ENCODE assay signal across 34 mouse cellular contexts in the genomic region with DNA sequence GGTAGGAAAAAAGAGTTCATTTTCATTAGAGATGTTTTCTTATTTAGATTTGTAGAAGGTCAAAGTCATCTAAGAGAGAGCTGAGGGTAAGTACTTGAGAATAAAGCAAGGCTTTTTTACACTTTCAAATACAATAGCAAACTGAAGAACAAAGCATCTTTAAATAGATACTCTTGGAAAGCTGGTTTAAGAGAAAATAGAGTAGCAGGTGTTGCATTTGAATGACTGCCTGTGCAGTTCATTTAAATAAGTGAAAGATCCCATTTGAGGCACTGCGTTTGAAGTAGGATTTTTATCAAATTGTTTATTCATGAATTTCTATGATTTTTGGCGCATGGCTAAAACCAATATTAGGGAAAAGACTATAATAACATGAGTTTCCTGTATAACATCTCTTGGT. TPM values are rescaled to one million over a fixed set of nuclear protein-coding genes. Genes with fewer than 3 reads are reported as not detected.
"Had no signal": no experiment of that assay in that cellular context is flagged by ENCODE, and none has a peak within 500 bp of the region (broad histone marks: within the 10 kb centered on the region; RNA-seq: fewer than 3 reads in every experiment).

No protein-coding gene starts in this region.

- H3K27me3 ChIP-seq: limb, embryonic 12.5 days; limb, embryonic 13.5 days; limb, embryonic 15.5 days; liver, embryonic 12.5 days; liver, embryonic 13.5 days; liver, embryonic 15.5 days; lung, embryonic 15.5 days; megakaryocyte, embryonic 14.5 days; midbrain, embryonic 12.5 days; midbrain, embryonic 13.5 days; midbrain, embryonic 15.5 days; neural tube, embryonic 12.5 days; neural tube, embryonic 13.5 days had no signal

- DNase-seq: left cerebral cortex, postnatal 4 days; liver; liver, embryonic 13.5 days; liver, postnatal 0 days; lung, adult 18-20 months; lung, adult 2 months; lung, embryonic 14.5 days; lung, postnatal 10 days; lung, postnatal 14 days; lung, postnatal 36 days; lung, postnatal 4 days; midbrain, embryonic 14.5 days had no signal

- H3K9ac ChIP-seq: limb, embryonic 12.5 days; limb, embryonic 13.5 days; limb, embryonic 15.5 days; liver, embryonic 12.5 days; liver, embryonic 13.5 days; liver, embryonic 14.5 days; liver, embryonic 15.5 days; liver, postnatal 0 days; lung, embryonic 14.5 days; lung, embryonic 15.5 days; midbrain, embryonic 12.5 days; midbrain, embryonic 13.5 days; midbrain, embryonic 15.5 days; neural tube, embryonic 12.5 days; neural tube, embryonic 13.5 days had no signal

- H3K4me3 ChIP-seq: limb, embryonic 10.5 days; limb, embryonic 12.5 days; limb, embryonic 13.5 days; limb, embryonic 15.5 days; liver, embryonic 12.5 days; liver, embryonic 13.5 days; liver, embryonic 15.5 days; lung, embryonic 15.5 days; megakaryocyte, embryonic 14.5 days; midbrain, embryonic 10.5 days; midbrain, embryonic 12.5 days; midbrain, embryonic 13.5 days; midbrain, embryonic 15.5 days; myocyte; neural tube, embryonic 12.5 days; neural tube, embryonic 13.5 days had no signal

- H3K27ac ChIP-seq: limb, embryonic 10.5 days; limb, embryonic 12.5 days; limb, embryonic 13.5 days; limb, embryonic 15.5 days; liver, embryonic 12.5 days; liver, embryonic 13.5 days; liver, embryonic 14.5 days; liver, embryonic 15.5 days; lung, embryonic 15.5 days; macrophage; midbrain, embryonic 13.5 days; midbrain, embryonic 15.5 days; neural tube, embryonic 12.5 days; neural tube, embryonic 13.5 days had no signal

- H3K36me3 ChIP-seq: limb, embryonic 10.5 days; limb, embryonic 12.5 days; limb, embryonic 13.5 days; limb, embryonic 15.5 days; liver, embryonic 12.5 days; liver, embryonic 13.5 days; liver, embryonic 15.5 days; lung, embryonic 15.5 days; midbrain, embryonic 10.5 days; midbrain, embryonic 12.5 days; midbrain, embryonic 13.5 days; midbrain, embryonic 15.5 days; neural tube, embryonic 12.5 days; neural tube, embryonic 13.5 days had no signal

- ATAC-seq: liver, embryonic 12.5 days; liver, postnatal 0 days; lung, postnatal 0 days; midbrain, embryonic 13.5 days; midbrain, embryonic 15.5 days; midbrain, embryonic 16.5 days had no signal

- H3K4me2 ChIP-seq: limb, embryonic 12.5 days; limb, embryonic 13.5 days; limb, embryonic 15.5 days; liver, embryonic 11.5 days; liver, embryonic 12.5 days; liver, embryonic 13.5 days; liver, embryonic 15.5 days; lung, embryonic 14.5 days; lung, embryonic 15.5 days; midbrain, embryonic 11.5 days; midbrain, embryonic 12.5 days; midbrain, embryonic 13.5 days; midbrain, embryonic 15.5 days; neural tube, embryonic 12.5 days; neural tube, embryonic 13.5 days had no signal

- H3K9me3 ChIP-seq: limb, embryonic 10.5 days; limb, embryonic 12.5 days; limb, embryonic 13.5 days; limb, embryonic 15.5 days; liver, embryonic 12.5 days; liver, embryonic 13.5 days; liver, embryonic 15.5 days; lung, embryonic 15.5 days; megakaryocyte, embryonic 14.5 days; midbrain, embryonic 10.5 days; midbrain, embryonic 12.5 days; midbrain, embryonic 13.5 days; midbrain, embryonic 15.5 days; neural tube, embryonic 12.5 days; neural tube, embryonic 13.5 days had no signal

- H3K4me1 ChIP-seq: limb, embryonic 10.5 days; limb, embryonic 12.5 days; limb, embryonic 13.5 days; limb, embryonic 15.5 days; liver, embryonic 12.5 days; liver, embryonic 13.5 days; liver, embryonic 15.5 days; lung, embryonic 15.5 days; megakaryocyte, embryonic 14.5 days; midbrain, embryonic 15.5 days; neural tube, embryonic 12.5 days; neural tube, embryonic 13.5 days had no signal

RNA-seq across cellular contexts. Expression of a gene that starts 55.1 kb away (rescaled TPM):
- total RNA-seq: megakaryocyte-erythroid progenitor cell, adult 5-6 weeks had no signal
- polyA plus RNA-seq: limb, embryonic 10.5 days; myocyte had no signal
